Mouse (Mus musculus): ENCODE measurements around the gene Trmt112.

The Trmt112 gene

GRCm38 (mm10) chr19:6949532-6949931 lies 40.0 kb downstream of the Trmt112 start:
- no peak for DNase-seq (ENCODE audit: low spot score)

GRCm38 (mm10) chr19:6949951-6950350 lies 40.5 kb downstream of the Trmt112 start:
- no peak for DNase-seq (ENCODE audit: low spot score)

- peak; percentile 78 for DNase-seq (ENCODE audit: low spot score)
Measured at GRCm38 (mm10) chr19:6950613-6951153, 41.2 kb downstream of the Trmt112 start.

- DNase-seq (ENCODE audit: low spot score) = peak; percentile 94
Measured at GRCm38 (mm10) chr19:6951381-6951968, 42.0 kb downstream of the Trmt112 start.

- DNase-seq (ENCODE audit: low spot score) = peak; percentile 57
Measured at GRCm38 (mm10) chr19:6951994-6952711, 42.7 kb downstream of the Trmt112 start.

GRCm38 (mm10) chr19:6952712-6953037 lies 43.2 kb downstream of the Trmt112 start:
- DNase-seq (ENCODE audit: low spot score) = no peak

GRCm38 (mm10) chr19:6954046-6954445 lies 44.5 kb downstream of the Trmt112 start:
- DNase-seq (ENCODE audit: low spot score) = no peak

- DNase-seq (ENCODE audit: low spot score) = no peak
Measured at GRCm38 (mm10) chr19:6955424-6955823, 45.9 kb downstream of the Trmt112 start.

GRCm38 (mm10) chr19:6956461-6956860 lies 47.0 kb downstream of the Trmt112 start:
- DNase-seq (ENCODE audit: low spot score) = no peak

Measured in retina, embryonic 14.5 days (tissue).